Mouse (Mus musculus): ENCODE data around the gene Pnp2. TPM values are rescaled to one million over a fixed set of nuclear protein-coding genes. Genes with fewer than 3 reads are reported as not detected.
"Not testable (repeated sequence)": the region's sequence is repeated elsewhere in the genome, so short reads cannot be mapped to it uniquely, and the experiment has no call there.

Gene Pnp2
- total RNA-seq, 2 experiments from 2014 or later: 0.69 to 1.1 TPM

DNA sequence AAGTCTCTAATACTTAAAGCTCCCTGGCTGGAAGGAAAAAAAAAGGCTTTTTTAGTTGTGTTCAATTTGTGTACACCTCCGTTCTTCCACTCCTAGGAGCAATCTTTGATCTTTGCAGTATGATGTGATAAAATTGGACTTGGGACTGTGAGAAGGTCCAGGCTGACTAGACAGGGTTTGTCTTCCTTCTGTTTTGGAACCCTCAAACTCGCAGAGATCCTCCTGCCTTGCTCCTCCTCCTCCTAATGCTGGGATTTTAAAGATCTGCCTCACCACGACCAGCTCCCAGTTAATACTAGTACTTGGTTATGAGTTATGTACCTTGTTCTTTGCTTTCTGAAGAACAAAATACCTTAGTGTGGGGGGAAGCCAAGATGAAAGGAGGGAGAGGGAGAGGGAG is 10.3 kb upstream of the Pnp2 start:
- intact Hi-C loops (cut with DNase I): loop anchor here (2.0 kb wide), 1 partner anchor 15 kb away; the partner anchor contains the start of genes Pip4p1 and Pnp
- not testable (repeated sequence) for DNase-seq

GRCm38 (mm10) chr14:50955487-50955886 is 305 bp upstream of the Pnp2 start:
- intact Hi-C loops (cut with DNase I): loop anchor here (5.0 kb wide), 1 partner anchor 107 kb away; no protein-coding TSS in a partner anchor
- peak in 1 of 2 experiments; percentile 13 for DNase-seq

- not testable (repeated sequence) for DNase-seq
- intact Hi-C loops (cut with DNase I): loop anchor here (5.0 kb wide), 1 partner anchor 106 kb away; no protein-coding TSS in a partner anchor
Observed at GRCm38 (mm10) chr14:50956724-50957123, 932 bp downstream of the Pnp2 start.

GRCm38 (mm10) chr14:50957146-50957545 is 1.4 kb downstream of the Pnp2 start:
- intact Hi-C loops (cut with DNase I): loop anchor here (5.0 kb wide), 1 partner anchor 105 kb away; no protein-coding TSS in a partner anchor
- not testable (repeated sequence) for DNase-seq

- not testable (repeated sequence) for DNase-seq
- intact Hi-C loops (cut with DNase I): loop anchor here (5.0 kb wide), 1 partner anchor 104 kb away; no protein-coding TSS in a partner anchor
Observed at GRCm38 (mm10) chr14:50958289-50958995, 2.6 kb downstream of the Pnp2 start.

DNA sequence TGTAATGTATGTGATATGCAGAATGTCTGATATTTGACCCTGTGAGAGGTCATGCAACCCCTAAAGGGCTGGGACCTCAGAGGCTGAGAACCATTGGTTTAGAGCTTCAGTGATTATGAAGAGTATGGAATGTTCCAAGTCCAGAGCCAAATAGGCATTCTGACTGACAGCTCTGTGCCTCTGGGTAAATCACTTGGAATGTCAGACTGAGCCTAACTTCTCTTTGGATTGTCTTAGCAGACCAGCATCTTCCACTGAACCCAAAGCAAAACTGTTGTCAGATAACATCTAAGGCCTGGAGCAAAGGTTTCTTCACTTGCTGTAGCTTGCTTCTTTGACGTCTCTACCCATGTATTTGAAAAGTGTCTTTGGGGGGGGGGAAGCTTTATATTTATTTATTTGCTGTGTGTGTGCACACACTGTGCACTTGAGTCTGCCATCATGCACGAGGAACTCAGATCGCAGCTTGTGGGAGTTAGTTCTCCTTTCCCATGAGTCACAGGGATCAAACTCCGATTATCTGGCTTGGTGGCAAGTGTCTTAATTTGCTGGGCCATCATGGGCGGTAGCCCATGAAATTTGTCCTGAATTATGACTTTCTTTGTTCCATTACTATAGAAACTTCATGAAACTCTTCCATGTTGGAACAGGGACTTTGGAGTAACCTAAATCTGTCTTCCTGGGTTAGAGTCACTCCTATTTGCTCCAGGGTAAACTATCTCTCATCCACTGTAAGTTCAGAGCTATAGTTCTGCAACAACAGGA is 12.6 kb downstream of the Pnp2 start:
- no peak for DNase-seq
- intact Hi-C loops (cut with DNase I): no loop called here

- intact Hi-C loops (cut with DNase I): no loop called here
Observed at GRCm38 (mm10) chr14:50969041-50969440, 13.2 kb downstream of the Pnp2 start.

DNA sequence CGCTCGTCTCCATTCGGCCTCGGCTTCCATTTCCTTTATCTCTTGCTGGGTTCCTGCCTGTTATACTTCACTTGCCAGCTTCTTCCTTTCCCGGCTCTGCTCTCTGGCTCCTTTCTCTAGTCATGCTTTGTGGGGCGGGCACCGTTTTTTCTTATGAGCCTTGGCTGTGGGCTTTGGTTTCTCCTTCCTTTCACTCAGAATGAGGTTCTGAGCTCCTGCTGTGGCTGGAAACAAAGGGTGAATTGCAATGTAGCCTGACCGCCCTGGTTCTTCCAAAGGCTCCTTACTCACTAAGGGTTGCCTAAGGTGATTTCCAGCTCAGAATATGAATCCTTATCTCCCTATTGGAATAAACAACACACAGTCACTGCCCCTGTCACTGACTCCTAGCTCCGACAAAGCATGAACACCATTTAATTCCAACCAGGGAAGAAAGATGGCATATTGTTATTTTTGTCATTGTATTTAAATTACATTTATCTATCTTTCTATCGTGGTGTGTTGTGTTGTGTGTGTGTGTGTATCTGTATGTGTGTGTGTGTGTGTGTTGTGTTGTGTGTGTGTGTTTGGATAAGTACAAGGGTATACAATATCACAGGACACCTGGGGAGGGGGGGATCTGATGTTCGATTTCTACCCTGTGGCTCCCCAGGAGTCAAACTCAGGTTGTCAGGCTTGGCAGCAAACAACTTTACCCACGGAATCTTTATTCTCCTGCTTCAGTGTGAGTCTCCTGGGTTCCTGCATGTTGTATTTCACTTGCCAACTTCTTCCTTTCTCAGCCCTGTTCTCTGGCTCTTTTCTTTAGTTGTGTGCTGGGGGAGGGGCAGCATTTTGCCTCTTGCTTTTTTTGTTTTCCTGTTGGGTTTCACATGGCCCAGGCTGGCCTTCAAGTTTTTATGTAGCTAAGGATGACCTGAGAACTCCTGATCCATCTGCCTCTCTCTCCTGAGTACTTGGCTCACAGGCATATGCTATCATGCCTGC is 14.1 kb downstream of the Pnp2 start:
- intact Hi-C loops (cut with DNase I): no loop called here
- DNase-seq: peak; percentile 37 to 40

More at GRCm38 (mm10) chr14:50969041-50969440, 13.2 kb downstream of the Pnp2 start:
- DNase-seq: peak in 1 of 2 experiments; percentile 13

DNA sequence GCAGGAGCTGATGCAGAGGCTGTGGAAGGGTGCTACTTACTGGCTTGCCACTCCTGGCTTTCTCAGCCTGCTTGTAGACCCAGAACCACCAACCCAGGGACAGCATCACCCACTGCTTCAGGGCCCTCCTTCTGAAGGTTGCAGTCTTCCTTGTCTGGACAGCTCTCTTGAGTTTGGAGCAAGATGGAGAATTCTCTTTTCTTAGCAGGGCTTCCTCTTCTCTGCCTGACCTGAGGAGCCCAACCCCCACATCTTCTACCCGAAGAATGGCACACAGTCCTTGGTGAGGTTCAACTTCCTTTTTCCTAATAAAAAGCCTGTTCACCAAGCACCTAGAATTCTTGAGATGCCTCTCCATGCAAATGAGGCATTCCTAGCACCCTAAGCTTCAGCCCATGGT is 15.0 kb downstream of the Pnp2 start:
- no peak for DNase-seq
- intact Hi-C loops (cut with DNase I): no loop called here

DNA sequence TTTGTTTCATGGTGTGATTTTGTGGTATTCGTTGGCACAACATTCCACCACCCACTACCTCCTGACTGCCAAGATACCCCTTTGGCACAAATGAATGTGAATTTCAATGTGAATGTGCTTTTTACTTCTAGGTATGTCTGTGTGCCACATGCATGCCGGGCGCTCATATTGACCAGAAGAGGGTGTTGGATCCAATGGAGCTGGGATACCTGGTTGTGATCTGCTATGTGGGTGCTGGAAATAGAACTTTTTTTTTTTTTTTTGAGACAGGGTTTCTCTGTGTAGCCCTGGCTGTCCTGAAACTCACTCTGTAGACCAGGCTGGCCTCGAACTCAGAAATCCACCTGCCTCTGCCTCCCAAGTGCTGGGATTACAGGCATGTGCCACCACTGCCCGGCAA is 17.3 kb downstream of the Pnp2 start:
- intact Hi-C loops (cut with DNase I); DNase-seq: not testable (repeated sequence)

GRCm38 (mm10) chr14:50973700-50974099 is 17.9 kb downstream of the Pnp2 start:
- no peak for DNase-seq
- intact Hi-C loops (cut with DNase I): no loop called here

DNA sequence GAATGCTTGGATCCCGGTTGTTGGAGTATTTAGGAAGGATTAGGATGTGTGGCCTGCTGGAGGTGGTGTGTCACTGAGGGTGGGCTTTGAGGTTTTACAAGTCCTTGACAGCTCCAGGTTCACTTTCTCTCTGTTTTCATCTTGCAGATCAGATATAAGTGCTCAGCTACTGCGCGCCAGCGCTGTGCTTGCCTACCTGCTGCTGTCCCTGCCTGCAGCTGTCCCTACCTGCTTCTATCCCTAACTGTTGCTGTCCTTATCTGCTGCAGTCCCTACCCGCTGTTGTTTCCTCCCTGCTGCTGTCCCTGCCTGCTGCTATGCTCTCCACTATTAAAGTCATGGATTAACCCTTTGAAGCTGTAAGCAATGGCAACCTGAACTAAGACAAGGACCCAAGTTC is 19.2 kb downstream of the Pnp2 start:
- intact Hi-C loops (cut with DNase I): no loop called here
- no peak for DNase-seq

DNA sequence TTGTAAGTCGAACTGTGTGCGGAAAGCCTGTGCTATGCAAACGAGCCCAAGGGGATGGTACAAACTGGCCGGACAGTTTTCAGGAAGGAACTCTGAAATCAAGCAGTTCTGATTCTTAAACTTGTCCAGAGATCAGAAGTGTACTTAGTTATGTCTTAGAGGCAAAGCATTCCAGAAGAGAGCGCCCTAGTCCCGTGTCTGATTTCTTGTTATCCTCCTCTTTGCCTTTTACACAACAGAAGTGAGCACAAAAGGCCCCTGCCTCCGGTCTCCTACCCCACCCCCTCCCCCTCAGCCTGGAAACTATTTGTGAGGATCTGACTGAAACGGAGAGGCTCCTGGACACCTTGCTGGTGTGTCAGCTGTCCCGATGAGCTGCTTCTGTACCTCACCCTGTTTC is 20.9 kb downstream of the Pnp2 start:
- intact Hi-C loops (cut with DNase I): loop anchor here (1.0 kb wide), 2 partner anchors 50 to 87 kb away; no protein-coding TSS in a partner anchor
- peak; percentile 35 to 42 for DNase-seq

- DNase-seq; intact Hi-C loops (cut with DNase I): not testable (repeated sequence)
Observed at GRCm38 (mm10) chr14:50978451-50978850, 22.7 kb downstream of the Pnp2 start.

- DNase-seq: no peak
- intact Hi-C loops (cut with DNase I): no loop called here
Observed at GRCm38 (mm10) chr14:50979631-50980030, 23.8 kb downstream of the Pnp2 start.

DNA sequence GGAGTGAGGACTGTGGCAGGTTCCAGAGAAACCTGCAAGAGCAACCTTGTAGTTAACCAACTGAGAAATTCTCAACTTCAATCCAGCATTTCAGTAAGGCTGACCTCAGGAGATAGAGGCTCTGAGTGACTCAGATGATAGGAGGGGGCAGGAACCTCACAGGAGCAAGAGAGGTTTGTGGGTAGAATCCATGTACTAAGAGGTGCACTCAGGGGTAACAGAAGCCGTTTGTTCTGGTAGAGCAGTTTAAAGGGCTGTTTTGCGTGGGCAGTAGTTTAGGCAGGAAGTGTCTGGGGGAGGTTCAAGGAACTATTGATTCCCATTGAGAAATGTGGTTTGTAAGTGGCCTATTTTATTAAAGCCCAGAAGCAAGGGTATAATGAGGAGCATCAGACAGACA is 25.4 kb downstream of the Pnp2 start:
- intact Hi-C loops (cut with DNase I): no loop called here
- DNase-seq: no peak

DNA sequence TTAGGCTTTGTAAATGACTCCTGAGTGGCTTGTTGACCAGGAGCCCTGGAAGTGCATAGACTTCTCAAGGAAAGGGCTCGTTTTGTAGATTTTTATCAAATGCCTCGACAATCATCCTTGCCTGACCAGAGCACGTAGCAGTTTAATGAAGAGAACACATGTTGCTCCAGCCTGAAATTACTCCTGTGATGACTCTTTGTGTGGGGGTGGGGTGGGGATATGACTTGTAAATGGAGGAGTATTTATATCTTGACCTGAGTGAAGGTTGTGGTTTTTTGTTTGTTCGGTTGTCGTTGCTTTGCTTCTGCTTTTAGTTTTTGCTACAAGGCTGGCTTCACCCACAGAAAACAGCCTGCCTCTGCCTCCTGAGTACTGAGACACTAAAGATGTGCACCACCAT is 26.0 kb downstream of the Pnp2 start:
- DNase-seq: peak in 1 of 2 experiments; percentile 27
- intact Hi-C loops (cut with DNase I): no loop called here

- no peak for DNase-seq
- intact Hi-C loops (cut with DNase I): no loop called here
Observed at GRCm38 (mm10) chr14:50987668-50988067, 31.9 kb downstream of the Pnp2 start.

DNA sequence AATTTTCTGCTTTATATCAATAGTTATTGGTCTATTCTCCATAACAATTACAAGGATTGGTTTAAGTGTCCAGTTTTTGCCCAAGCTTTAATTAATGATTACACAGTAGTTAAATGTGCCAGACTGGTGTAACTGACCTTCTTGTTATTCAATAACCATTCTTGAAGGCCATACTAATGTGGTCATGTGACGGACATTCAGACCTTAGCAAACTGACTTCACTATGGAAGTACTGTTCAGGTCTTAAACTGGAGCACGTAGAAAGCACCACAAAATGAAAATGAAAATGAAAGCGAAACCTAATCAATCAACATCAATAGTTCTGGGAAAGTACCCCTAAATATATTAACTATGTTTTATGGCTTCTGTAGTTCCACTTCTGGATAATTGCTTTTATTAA is 35.2 kb downstream of the Pnp2 start:
- no peak for DNase-seq
- intact Hi-C loops (cut with DNase I): no loop called here

DNA sequence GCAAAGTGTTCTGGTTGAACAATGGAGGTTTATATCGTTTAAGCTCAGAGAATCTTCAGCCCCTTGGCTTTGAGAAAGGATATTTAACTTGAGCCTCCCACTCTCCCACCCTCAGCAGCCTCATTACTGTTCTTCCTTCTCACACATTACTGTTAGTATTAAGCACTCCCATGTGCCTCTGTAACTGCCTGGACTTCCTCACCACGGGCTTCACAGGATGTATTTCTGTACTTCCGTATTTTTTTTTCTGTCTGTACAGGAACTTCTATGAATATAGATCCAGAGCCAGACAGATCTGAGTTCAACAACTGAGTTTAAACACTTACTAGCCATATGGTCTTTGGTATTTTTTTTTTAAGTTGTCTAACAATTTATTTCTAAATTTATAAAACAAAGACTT is 41.3 kb downstream of the Pnp2 start:
- DNase-seq: peak in 1 of 2 experiments; percentile 19
- intact Hi-C loops (cut with DNase I): no loop called here
